Mouse (Mus musculus): ENCODE measurements around the gene Ppp4r3b.

Ppp4r3b gene

GRCm38 (mm10) chr11:29238047-29238446 is 65.4 kb downstream of the Ppp4r3b start:
- no peak for DNase-seq (ENCODE audit: low read depth)

GRCm38 (mm10) chr11:29238551-29238950 is 65.9 kb downstream of the Ppp4r3b start:
- DNase-seq (ENCODE audit: low read depth) = no peak

DNA sequence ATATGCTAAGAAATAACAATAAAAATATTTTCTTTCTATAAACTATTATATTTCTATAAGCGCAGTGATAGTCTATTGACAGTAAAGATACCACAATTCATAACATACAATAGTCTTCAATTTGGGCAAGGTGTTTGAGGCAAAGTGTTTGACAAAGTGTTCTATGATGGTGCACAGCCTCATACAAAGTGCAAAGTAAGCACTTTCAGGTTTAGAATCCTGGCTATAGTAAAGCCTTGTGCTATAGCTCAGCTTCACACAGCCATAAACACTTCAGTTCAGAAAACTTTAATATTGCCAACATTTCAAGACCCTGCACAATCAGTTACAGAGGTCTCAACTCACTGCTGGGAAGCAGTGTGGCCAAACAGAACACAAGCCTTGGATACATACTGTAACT is 66.7 kb downstream of the Ppp4r3b start:
- no peak for DNase-seq (ENCODE audit: low read depth)

DNA sequence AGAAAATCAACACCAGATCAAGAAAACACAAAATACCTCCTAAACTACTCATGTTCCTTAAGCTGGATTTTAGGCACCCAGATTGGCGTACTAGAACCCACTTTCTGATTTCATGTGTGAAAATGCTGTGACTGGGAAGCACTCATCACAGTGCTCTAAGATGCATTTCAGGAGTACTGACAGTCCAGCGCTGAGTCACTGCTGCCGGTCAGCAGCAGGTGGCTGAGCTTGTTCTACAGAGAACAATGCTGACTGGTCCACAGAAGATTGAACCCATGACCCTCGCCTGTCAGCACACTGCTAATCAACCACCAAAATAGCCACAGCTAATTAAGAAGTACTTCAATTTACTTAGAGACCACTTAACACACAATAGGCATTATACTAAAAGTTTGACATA is 69.3 kb downstream of the Ppp4r3b start:
- DNase-seq (ENCODE audit: low read depth) = no peak

- no peak for DNase-seq (ENCODE audit: low read depth)
Measured at GRCm38 (mm10) chr11:29245988-29246387, 73.3 kb downstream of the Ppp4r3b start.

DNA sequence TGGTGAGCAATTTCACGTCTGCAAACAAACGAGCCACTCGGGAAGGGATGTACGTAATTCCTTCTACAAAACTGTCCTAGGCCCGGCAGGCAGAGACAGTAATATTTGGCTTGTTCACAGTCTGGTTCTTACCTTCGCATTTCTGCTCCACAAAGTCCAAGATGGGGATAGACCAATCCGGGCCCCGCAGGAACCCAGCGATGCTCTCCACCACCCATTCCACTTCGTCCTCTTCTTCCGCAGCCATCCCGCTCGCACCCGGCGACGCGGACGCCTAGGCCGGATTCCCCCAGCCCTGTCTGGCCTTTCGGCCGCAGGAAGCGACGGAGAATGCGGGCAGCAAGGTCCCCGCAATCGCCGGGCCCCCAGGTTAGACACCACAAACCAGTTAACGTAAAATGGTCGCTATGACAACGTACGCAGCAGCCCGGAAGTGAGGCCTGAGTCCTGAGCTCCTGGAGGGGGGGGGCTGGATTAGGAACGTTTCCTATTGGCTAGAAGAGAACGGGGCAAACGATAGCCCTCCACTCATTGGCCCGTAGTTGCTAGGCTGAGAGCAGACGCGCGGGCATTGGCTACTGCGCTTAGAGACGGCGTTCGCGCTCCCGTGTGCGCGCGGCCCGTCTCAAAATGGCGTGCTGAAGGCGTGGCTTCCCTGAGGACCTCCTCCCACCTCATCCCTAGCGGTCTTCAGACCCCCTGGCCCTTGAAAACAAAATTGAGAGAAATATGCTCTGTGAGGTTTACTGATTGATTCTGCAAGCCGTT is 74.4 kb downstream of the Ppp4r3b start, which contains the start of gene Cfap36:
TSS of gene Cfap36 (minus strand) at position 527 of the 768 bp plus-strand sequence.
- peak; percentile 95 for DNase-seq (ENCODE audit: low read depth)

GRCm38 (mm10) chr11:29247725-29248124 is 75.0 kb downstream of the Ppp4r3b start:
- no peak for DNase-seq (ENCODE audit: low read depth)

GRCm38 (mm10) chr11:29248386-29248785 is 75.7 kb downstream of the Ppp4r3b start:
- no peak for DNase-seq (ENCODE audit: low read depth)

GRCm38 (mm10) chr11:29254643-29255042 is 82.0 kb downstream of the Ppp4r3b start:
- DNase-seq (ENCODE audit: low read depth) = no peak

DNA sequence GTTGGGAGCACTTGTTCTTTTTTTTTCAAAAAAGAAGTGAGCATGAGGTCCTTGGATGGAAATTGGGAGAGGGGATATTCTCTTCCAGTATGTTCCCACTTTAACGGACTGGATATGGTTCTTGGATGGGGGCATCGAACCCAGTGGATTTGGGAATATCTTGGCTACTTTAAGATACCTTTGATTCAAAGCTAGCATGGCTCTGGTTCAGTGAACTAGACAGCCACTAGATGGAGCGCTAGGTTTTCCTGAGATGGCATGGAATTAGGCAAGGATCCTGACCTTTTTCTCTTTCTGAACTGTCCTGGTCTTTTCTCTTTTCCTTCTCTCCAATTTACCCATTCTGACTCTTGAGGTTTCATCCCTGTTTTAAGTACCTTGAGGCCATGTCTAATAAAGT is 95.1 kb downstream of the Ppp4r3b start:
- DNase-seq (ENCODE audit: low read depth) = peak; percentile 17
